Mouse (Mus musculus) Patski (cell line): ENCODE measurements at regions not wholly inside any gene's neighbourhood (a gene's known extent, or its start where the extent isn't known, plus 50 kb on each side); places are given as distances from the start of the nearest gene placed in this dataset.

Experiments
- ATAC-seq: fragments of 100-300 bp; one replicate; pipeline ENCODE4 v1.8.0; 2021
- CTCF ChIA-PET: fragments of 350-600 bp; sonication (Branson Sonifier 250); formaldehyde crosslinking; loops from one replicate; lab custom pipeline; 2022; ENCODE audit warnings: inconsistent platforms; lab: Charles Lee
- POLR2A ChIA-PET: fragments of 350-600 bp; sonication (Branson Sonifier 250); formaldehyde crosslinking; loops from one replicate; lab custom pipeline; 2022; ENCODE audit warnings: antibody characterized with exemption, inconsistent platforms; lab: Charles Lee
- DNase-seq: peaks from one replicate; pipeline ENCODE4 v3.0.0-alpha.2; 2011; ENCODE audit warnings: low read depth, low spot score
- H3K27me3 ChIP-seq: fragments of 371-371 bp; one replicate; pipeline ENCODE4 v1.5.1; 2021
- CTCF ChIP-seq: fragments of 100-300 bp; IDR thresholded peaks from one replicate; pipeline ENCODE4 v1.5.1; 2021
- in situ Hi-C: fragments of 300-500 bp; cut with MboI; formaldehyde crosslinking; loops from 3 replicates; pipeline ENCODE4 v1.11.1; 2018; ENCODE audit warnings: low pct_unique_long_range_greater_than_20kb, mixed read lengths

GRCm38 (mm10) chr3:140348670-140349069, 863.5 kb downstream of the Pdha2 start:
- DNase-seq (no peak), ATAC-seq (no peak)
- CTCF ChIA-PET = no interaction called here
- POLR2A ChIA-PET = no interaction called here
- H3K27me3 ChIP-seq = no peaks in the 10 kb centered on the region
- TF ChIP-seq CTCF = no peak
- in situ Hi-C loops = loop anchor here (5.0 kb wide), 1 partner anchor 94 kb away; no protein-coding TSS in a partner anchor

DNA sequence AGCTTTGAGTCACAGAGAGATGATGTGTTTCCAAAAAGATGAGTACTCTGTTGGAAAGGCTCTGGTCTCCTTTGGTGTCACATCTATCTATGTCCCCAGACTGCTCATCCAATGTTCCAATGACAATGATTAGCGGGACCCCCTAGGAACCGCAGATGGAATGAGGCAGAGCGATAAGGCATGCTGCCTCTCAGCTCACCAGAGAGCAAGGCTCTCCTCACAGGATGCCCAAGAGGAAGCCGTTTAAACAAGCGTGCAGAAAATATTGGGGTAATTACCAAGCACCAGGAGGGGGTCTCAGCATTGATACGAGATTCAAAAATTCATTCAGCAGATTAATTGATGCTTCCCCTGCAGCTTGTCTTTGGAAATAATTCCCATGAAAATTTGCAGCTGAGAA, 871.5 kb downstream of the Pdha2 start:
- DNase-seq (no peak), ATAC-seq (no peak)
- no peaks in the 10 kb centered on the region for H3K27me3 ChIP-seq
- TF ChIP-seq CTCF = no peak
- POLR2A ChIA-PET = interaction anchor here (0.9 kb wide), 1 partner anchor 12 kb away, joined by 3 read pairs; no protein-coding TSS in a partner anchor
- CTCF ChIA-PET = no interaction called here
- in situ Hi-C loops = no loop called here

GRCm38 (mm10) chr3:140313795-140314194, 898.4 kb downstream of the Pdha2 start:
- in situ Hi-C loops = no loop called here
- CTCF ChIA-PET = no interaction called here
- DNase-seq (no peak), ATAC-seq (no peak)
- POLR2A ChIA-PET = no interaction called here
- no peaks in the 10 kb centered on the region for H3K27me3 ChIP-seq
- TF ChIP-seq CTCF = no peak

DNA sequence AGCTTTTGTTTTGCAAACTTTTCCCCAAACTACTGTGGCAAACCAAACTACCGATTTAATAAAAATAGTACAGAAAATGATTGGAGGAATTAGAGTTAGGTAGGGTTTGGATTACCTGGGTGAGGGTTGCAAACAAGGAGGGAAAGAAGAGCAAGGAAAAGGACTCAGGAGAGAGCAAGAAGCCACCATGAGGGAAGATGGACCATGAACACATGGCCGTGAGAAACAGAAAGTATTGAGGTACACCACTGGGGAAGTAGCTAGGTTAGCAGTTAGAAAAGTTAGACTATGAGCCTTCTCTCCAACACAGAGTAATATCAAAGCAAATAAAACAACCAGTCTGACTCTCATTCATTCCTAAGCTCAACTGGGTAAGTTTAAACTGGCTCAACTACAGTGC, 912.8 kb downstream of the Pdha2 start:
- no peak for DNase-seq
- CTCF ChIA-PET = no interaction called here
- H3K27me3 ChIP-seq = no peaks in the 10 kb centered on the region
- POLR2A ChIA-PET = no interaction called here
- in situ Hi-C loops = no loop called here
- no peak for ATAC-seq
- no peak for TF ChIP-seq CTCF
